Mouse (Mus musculus): ENCODE data around the gene Rangrf. TPM values are rescaled to one million over a fixed set of nuclear protein-coding genes. Genes with fewer than 3 reads are reported as not detected.
A peak's percentile ranks its signal among the peaks of the same experiment; 100 is the strongest.
"Not testable (repeated sequence)": the region's sequence is repeated elsewhere in the genome, so short reads cannot be mapped to it uniquely, and the experiment has no call there.

Gene Rangrf
- 27.6 and 33.7 TPM in 2 replicates for polyA plus RNA-seq (2015; fragmentation: Nextera tagmentation; extraction: Ambion mirVana)

DNA sequence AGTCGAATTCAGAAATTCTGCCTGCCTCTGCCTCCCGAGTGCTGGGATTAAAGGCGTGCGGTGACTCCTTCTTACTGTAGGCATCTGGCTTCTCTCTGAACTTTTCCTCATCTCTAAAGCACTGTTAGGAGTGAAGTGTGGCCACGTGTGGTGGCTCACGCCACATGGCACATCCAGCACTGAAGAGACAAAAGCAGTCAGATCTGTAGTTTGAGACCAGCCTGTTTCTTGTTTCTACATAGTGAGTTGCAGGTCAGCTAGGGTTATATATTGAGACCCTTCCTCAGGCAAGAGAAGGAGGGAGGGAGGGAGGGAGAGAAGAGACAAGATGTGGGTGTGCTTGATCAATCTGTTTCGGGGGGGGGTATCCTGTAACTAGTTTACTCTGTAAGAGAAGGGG is at the start of gene Rangrf:
TSS of gene Rangrf (minus strand) at position 101 of the 400 bp plus-strand sequence.
- no peaks in the 10 kb centered on the region for H3K9me3 ChIP-seq
- peak within 1 kb of the TSS; percentile 61 for H3K4me2 ChIP-seq
- no peaks in the 10 kb centered on the region for H3K36me3 ChIP-seq
- H3K9ac ChIP-seq, result peak within 1 kb of the TSS; percentile 58; the same call in 1 of the 2 replicates
- no peak for ATAC-seq (ENCODE audit: low read depth)
- 82% methylated on average over 7 of the region's 7 CpGs for WGBS
- peaks cover 13% of the 10 kb centered on the region for H3K4me1 ChIP-seq (replicated peaks)
- H3K27ac ChIP-seq (replicated peaks), result no peak within 1 kb of the TSS
- H3K27me3 ChIP-seq, result no peaks in the 10 kb centered on the region
- H3K4me3 ChIP-seq, result peak within 1 kb of the TSS; percentile 45

DNA sequence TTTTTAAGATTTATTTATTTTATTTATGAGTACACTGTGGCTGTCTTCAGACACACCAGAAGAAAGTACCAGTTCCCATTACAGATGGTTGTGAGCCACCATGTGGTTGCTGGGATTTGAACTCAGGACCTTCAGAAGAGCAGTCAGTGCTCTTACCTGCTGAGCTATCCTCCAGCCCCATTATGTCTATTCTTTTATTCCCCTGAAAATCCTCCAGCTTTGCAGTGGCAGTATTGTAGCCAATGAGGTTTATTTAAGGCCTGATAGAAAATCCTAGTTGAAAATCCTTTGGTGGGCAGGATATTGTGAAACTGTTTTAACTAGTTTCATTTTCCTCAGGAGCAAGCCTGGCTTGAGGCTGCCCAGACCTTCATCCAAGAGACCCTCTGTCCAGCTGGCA is 45.7 kb upstream of the Rangrf start:
- Histone ChIP-seq H3K9me3 (no peaks in the 10 kb centered on the region), H3K9ac (no peak overlapping the region), H3K4me3 (no peak overlapping the region), H3K4me1 (replicated peaks) (peaks cover 11% of the 10 kb centered on the region), H3K27ac (replicated peaks) (no peak overlapping the region), H3K4me2 (no peak overlapping the region), H3K36me3 (peaks cover 49% of the 10 kb centered on the region), H3K27me3 (no peaks in the 10 kb centered on the region)
- no peak for ATAC-seq (ENCODE audit: low read depth)

DNA sequence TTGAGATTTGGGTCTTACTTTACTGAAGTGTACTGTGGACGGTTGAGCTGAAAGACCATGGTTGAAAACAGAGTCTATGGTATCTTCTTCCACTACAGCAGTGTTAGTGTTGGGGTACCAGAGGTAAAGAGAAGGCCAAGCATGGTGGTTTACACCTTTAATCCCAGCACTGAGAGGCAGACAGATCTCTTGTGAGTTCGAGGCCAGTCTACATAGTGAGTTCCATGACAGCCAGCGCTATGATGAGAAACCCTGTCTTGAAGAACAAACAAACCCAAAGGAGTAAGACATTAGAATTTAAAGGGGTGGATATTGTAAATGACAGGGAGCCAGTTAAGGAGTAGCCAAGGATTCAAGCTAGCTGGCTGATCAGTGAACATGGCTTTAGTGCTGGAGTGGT is 41.8 kb upstream of the Rangrf start:
- 70% methylated on average over 3 of the region's 3 CpGs for WGBS

DNA sequence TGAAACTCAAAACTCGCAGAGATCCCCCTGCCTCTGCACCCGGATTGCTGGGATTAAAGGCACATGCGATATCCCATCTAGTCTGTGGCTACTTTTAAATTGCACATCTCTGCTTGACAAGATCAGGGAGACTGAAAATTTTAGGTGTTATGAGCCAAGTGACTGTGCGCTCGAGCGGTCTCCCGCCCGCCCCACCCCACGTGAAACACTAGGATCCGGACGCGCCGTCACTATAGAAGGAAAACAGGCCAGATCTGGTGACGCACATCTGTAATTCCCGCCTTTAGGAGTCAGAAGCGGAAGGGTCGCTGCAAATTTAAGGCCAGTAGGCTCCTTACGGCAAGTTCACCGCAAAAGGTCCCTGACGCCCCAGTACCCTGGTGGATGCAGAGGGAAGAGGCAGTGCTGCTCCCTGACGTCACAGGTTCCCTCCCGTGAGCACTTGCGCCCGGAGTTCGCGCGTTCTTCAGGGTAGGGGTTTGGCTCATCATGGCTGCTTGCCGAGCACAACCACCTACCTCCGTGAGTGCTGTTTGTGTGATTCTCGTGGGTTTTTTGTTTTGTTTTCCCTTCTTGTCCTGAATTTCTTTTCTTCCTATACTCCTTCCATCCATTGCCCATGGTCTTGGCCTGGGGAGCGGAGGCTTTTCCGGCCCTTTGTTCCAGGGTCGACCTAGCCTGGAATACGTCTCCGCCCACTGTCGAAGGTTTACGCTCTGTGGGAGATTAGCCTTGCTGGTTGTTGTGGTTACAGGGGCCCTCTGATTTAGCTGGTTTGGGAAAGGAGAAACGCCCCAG is 40.9 kb upstream of the Rangrf start, which contains the start of gene Ctc1:
TSS of gene Ctc1 (plus strand) at position 268 of the 798 bp plus-strand sequence.
- H3K9me3 ChIP-seq, result no peaks in the 10 kb centered on the region
- no peaks in the 10 kb centered on the region for H3K27me3 ChIP-seq
- H3K9ac ChIP-seq, result peak within 1 kb of the TSS; percentile 90
- peak within 1 kb of the TSS; percentile 88 for H3K27ac ChIP-seq (replicated peaks)
- peaks cover 29% of the 10 kb centered on the region for H3K4me1 ChIP-seq (replicated peaks)
- 0 out of 2 replicates have a peak, but pooled peaks cover under 1% of the 10 kb centered on the region for H3K36me3 ChIP-seq
- peak within 1 kb of the TSS; percentile 71 for H3K4me3 ChIP-seq
- H3K4me2 ChIP-seq, result peak within 1 kb of the TSS; percentile 84
- WGBS, result 4% methylated on average over 38 of the region's 38 CpGs
- peak; percentile 93 for ATAC-seq (ENCODE audit: low read depth)

More for the DNA sequence above, 41.8 kb upstream of the Rangrf start:
- H3K36me3 ChIP-seq, result peaks cover 10% of the 10 kb centered on the region
- peak overlapping the region; percentile 88 for H3K27ac ChIP-seq (replicated peaks)
- H3K9me3 ChIP-seq, result no peaks in the 10 kb centered on the region
- peak overlapping the region; percentile 90 for H3K9ac ChIP-seq
- peak overlapping the region; percentile 84 for H3K4me2 ChIP-seq
- no peak for ATAC-seq (ENCODE audit: low read depth)
- H3K27me3 ChIP-seq, result no peaks in the 10 kb centered on the region
- peak overlapping the region; percentile 71 for H3K4me3 ChIP-seq
- peaks cover 21% of the 10 kb centered on the region for H3K4me1 ChIP-seq (replicated peaks)

DNA sequence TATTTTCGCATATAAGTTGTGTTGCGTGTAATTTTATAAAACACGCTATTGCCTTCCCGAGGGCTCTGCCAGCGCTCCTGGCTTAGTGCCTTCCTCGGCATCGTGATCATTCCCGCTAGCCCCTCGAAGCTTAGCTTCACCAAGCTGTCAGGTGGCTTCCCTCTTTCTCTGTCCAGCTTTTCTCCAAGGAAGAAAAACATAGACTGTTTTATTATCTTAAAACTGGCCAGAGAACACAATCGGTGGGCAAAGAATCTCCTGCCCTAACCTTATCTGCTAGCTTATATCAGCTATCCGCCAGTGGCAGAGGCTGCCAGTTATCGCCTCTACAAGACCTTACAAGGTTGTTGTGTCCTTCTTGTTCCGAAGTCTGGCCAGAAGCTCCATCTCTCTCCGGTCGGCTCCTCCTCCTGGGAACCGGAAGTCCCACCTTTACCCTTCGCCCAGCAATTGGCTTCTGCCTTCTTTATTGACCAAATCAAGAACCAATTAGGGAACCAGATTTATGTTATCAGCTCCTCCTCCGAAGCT is 37.2 kb upstream of the Rangrf start:
- no peaks in the 10 kb centered on the region for H3K27me3 ChIP-seq
- H3K4me2 ChIP-seq, result peak overlapping the region; percentile 86
- H3K36me3 ChIP-seq, result no peaks in the 10 kb centered on the region
- no peaks in the 10 kb centered on the region for H3K9me3 ChIP-seq
- H3K4me3 ChIP-seq, result peak overlapping the region; percentile 54
- peak overlapping the region; percentile 92 for H3K27ac ChIP-seq (replicated peaks)
- 2% methylated on average over 18 of the region's 18 CpGs for WGBS
- peaks cover 34% of the 10 kb centered on the region for H3K4me1 ChIP-seq (replicated peaks)
- ATAC-seq (ENCODE audit: low read depth), result peak; percentile 59
- peak overlapping the region; percentile 84 for H3K9ac ChIP-seq

DNA sequence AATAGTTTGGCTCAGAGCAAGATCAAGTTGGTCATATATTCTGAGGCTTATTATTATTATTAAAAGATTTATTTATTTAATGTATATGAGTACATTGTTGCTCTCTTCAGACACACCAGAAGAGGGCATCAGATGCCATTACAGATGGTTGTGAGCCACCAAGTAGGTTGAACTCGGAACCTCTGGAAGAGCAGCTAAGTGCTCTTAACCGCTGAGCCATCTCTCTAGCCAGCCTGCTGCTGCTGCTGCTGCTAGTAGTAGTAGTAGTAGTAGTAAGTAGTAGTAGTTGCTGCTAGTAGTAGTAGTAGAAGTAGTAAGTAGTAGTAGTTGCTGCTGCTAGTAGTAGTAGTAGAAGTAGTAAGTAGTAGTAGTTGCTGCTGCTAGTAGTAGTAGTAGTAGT is 36.5 kb upstream of the Rangrf start:
- not testable (repeated sequence) for ATAC-seq (ENCODE audit: low read depth); H3K27me3 ChIP-seq; H3K9me3 ChIP-seq; H3K36me3 ChIP-seq
- Histone ChIP-seq H3K9ac (peak overlapping the region; percentile 84), H3K4me1 (replicated peaks) (peaks cover 29% of the 10 kb centered on the region), H3K27ac (replicated peaks) (peak overlapping the region; percentile 92), H3K4me3 (peak overlapping the region; percentile 54), H3K4me2 (peak overlapping the region; percentile 86)
- 75% methylated on average over 2 of the region's 2 CpGs for whole genome bisulfite sequencing

DNA sequence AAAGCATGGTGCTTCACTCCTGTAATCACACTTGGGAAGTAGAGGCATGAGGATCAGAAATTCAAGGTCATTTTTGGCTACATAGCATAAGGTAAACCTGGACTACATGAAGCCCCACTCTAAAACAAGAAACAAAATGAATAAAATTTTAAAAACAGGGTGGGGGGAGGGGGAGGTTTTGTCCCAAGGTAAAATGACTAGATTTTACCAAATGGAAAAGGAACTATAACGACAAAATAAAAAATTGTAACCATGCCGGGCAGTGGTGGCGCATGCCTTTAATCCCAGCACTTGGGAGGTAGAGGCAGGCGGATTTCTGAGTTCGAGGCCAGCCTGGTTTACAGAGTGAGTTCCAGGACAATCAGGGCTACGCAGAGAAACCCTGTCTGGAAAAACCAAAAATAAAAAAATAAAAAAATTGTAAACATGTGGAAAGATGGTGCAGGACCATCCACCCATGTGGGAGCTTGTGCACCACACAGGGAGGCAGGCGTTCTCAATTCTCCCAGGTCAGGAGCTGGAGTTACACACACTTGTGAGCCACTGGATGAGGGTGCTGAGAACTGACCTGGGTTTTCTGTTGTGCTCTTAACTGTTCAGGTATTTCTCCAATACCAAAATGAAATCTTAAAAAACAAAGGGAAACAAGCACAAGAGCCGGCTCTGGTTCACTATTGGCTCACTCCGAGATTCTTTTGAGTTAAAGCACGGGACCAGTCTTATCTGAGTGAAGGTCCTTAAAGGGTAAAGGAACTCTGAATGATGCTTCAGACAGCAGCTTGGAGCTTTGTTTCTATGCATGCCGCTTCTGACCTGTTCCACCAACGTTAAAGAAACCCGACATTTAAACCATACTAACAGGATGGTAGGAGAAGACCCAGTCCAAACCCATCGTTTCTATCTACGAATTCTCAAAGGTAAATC is 35.7 kb upstream of the Rangrf start:
- no peak for ATAC-seq (ENCODE audit: low read depth)
- Histone ChIP-seq H3K27me3 (no peaks in the 10 kb centered on the region), H3K9me3 (no peaks in the 10 kb centered on the region), H3K4me1 (replicated peaks) (peaks cover 28% of the 10 kb centered on the region), H3K4me2 (peak overlapping the region; percentile 86), H3K27ac (replicated peaks) (no peak overlapping the region; the same call in 1 of the 2 replicates), H3K4me3 (no peak overlapping the region), H3K36me3 (no peaks in the 10 kb centered on the region), H3K9ac (no peak overlapping the region)
- 91% methylated on average over 15 of the region's 15 CpGs for WGBS

DNA sequence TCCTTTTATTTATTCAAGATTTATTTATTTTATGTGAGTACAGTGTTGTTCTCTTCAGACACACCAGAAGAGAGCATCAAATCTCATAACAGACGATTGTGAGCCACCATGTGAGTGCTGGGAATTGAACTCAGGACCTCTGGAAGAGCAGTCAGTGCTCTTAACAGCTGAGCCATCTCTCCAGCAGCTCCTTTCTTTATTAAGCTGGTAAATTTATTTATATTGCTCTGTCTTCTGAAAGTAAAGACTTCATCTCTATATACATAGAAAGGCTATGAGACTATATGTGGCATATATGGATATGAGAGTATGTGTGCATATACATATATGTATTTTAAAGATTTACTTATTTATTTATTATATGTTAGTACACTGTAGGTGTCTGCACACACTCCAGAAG is 34.5 kb upstream of the Rangrf start:
- H3K4me1 ChIP-seq (replicated peaks), result peaks cover 24% of the 10 kb centered on the region
- H3K27me3 ChIP-seq, result no peaks in the 10 kb centered on the region
- H3K4me2 ChIP-seq, result no peak overlapping the region
- H3K4me3 ChIP-seq, result no peak overlapping the region
- no peaks in the 10 kb centered on the region for H3K9me3 ChIP-seq
- H3K9ac ChIP-seq, result no peak overlapping the region
- H3K36me3 ChIP-seq, result no peaks in the 10 kb centered on the region
- H3K27ac ChIP-seq (replicated peaks), result no peak overlapping the region
- 89% methylated on average over 1 of the region's 1 CpGs for WGBS
- no peak for ATAC-seq (ENCODE audit: low read depth)

DNA sequence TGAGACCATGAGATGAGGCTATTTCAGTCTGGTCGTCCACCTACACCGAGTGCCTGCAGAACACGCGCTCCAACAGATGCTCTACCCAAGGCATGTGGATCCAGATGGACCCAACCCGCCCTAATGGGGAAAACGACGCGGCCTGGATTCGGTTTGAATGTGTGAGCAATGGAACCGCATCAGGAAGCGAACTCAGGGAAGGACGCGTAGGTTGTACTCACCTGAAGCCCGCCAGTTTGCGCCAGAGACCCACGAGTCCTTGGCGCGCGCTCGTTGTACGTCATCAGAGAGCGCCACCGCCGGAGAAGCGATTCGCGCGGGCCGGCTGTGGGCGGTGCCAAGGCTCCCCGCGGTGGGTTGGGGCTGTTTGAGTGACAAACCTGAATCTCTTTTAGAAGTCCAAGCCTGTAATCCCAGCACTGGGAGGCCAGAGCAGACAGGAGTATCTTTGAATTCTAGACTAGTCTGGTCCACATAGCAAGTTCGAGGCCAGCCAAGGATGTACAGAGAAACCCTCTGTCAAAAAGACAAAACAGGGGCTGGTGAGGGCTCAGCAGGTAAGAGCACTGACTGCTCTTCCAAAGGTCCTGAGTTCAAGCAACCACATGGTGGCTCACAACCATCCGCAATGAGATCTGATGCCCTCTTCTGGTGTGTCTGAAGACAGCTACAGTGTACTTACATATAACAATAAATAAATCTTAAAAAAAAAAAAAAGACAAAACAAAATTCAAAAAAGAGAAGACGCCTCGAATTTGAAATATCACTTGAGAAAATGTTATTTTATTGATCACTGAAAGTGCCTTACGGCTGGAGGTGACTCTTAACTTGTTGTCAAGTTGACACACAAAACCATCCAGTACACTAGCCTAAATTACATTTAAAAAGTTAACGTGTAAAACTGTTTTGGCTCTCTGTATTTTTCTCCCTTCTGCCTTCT is 33.5 kb upstream of the Rangrf start, which contains the start of gene Pfas:
TSS of gene Pfas (minus strand) at position 279 of the 940 bp plus-strand sequence.
- no peaks in the 10 kb centered on the region for H3K27me3 ChIP-seq
- H3K27ac ChIP-seq (replicated peaks), result peak within 1 kb of the TSS; percentile 70
- H3K36me3 ChIP-seq, result no peaks in the 10 kb centered on the region
- H3K9me3 ChIP-seq, result no peaks in the 10 kb centered on the region
- peak within 1 kb of the TSS; percentile 73 for H3K4me3 ChIP-seq
- ATAC-seq (ENCODE audit: low read depth), result peak; percentile 79
- WGBS, result 10% methylated on average over 38 of the region's 38 CpGs
- peak within 1 kb of the TSS; percentile 78 for H3K9ac ChIP-seq
- peak within 1 kb of the TSS; percentile 75 for H3K4me2 ChIP-seq
- H3K4me1 ChIP-seq (replicated peaks), result peaks cover 24% of the 10 kb centered on the region

DNA sequence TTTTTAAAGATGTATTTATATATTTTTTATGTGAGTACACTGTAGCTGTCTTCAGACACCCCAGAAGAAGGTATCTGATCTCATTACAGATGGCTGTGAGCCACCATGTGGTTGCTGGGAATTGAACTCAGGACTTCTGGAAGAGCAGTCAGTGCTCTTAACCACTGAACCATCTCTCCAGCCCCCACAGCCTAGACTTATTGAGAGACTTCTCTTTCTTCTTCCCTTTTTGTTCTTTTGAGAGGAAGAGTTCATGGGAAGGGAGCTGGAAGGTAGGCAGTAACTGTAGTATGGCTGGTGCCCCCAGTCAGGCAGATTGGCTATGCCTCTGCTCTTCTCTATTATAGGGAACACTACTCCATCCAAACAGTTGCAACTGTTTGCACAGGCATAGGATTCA is 31.6 kb upstream of the Rangrf start:
- H3K4me3 ChIP-seq; H3K27me3 ChIP-seq; H3K4me2 ChIP-seq; H3K27ac ChIP-seq (replicated peaks); H3K9me3 ChIP-seq; H3K9ac ChIP-seq; ATAC-seq (ENCODE audit: low read depth): not testable (repeated sequence)
- Histone ChIP-seq H3K36me3 (peaks cover 18% of the 10 kb centered on the region), H3K4me1 (replicated peaks) (peaks cover 16% of the 10 kb centered on the region)

DNA sequence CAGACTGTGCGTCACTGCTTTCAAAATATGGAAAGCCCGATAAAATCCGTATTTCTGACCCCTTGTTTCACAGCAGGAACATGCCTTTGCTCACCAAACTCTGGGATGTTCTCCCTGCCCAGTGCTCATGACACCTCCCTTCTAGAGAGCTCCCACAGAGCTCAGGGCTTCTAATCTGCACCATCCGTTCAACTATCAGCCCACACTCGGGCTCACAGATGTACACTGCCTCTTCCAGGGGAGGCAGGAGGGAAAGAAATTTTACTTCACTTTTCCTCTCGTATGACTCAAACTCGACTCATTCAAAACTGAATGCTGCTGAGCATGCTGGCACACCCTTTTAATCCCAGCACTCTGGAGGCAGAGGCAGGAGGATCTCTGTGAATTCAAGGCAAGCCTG is 30.2 kb upstream of the Rangrf start:
- Histone ChIP-seq H3K9ac (no peak overlapping the region), H3K4me1 (replicated peaks) (peaks cover 10% of the 10 kb centered on the region), H3K9me3 (no peaks in the 10 kb centered on the region), H3K4me2 (no peak overlapping the region), H3K27ac (replicated peaks) (no peak overlapping the region), H3K4me3 (no peak overlapping the region), H3K27me3 (no peaks in the 10 kb centered on the region), H3K36me3 (peaks cover 31% of the 10 kb centered on the region)
- 90% methylated on average over 7 of the region's 7 CpGs for WGBS
- no peak for ATAC-seq (ENCODE audit: low read depth)

All from neural tube, embryonic 13.5 days (tissue).